Mouse (Mus musculus) bone marrow macrophage, adult 2 months (primary cell): ENCODE results near the gene Psmb3.

Experiments
- CTCF ChIP-seq: IDR thresholded peaks from 2 replicates; pipeline ENCODE4 v1.5.1; 2012; ENCODE audit warnings: low read depth, mild to moderate bottlenecking, low read length, moderate library complexity
- POLR2A ChIP-seq: IDR thresholded peaks from 2 replicates; pipeline ENCODE4 v1.6.1; 2012; ENCODE audit warnings: mild to moderate bottlenecking, low read depth, low read length, borderline replicate concordance

DNA sequence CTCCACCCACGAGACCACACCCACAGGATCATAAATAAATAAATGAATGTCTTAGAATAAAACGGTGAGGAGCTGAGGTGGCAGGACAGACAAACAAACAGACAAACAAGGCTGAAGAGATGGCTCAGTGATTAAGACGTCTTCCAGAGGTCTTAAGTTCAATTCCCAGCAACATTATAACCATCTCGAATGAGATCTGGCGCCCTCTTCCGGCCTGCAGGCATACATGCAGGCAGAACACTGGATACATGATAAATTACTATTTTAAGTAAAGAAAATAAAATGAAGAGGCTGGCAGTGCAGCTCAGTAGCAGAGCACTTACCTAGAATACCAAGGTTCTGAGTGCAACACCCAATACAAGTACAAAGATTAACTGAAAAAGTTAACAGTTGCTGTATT lies 35.5 kb downstream of the Psmb3 start:
- TF ChIP-seq CTCF (peak; percentile 30; the same call in 1 of the 2 replicates), POLR2A (no peak)
